Mouse (Mus musculus) right cerebral cortex, adult 2 months (tissue): ENCODE measurements around the gene Upk3bl.
"Not testable (repeated sequence)": the region's sequence is repeated elsewhere in the genome, so short reads cannot be mapped to it uniquely, and the experiment has no call there.

Experiments
- DNase-seq, 2 experiments: peaks; one replicate each; pipeline ENCODE4 v3.0.0; 2021 to 2022; ENCODE audit warnings: low spot score in 2 of 2

Upk3bl gene

DNA sequence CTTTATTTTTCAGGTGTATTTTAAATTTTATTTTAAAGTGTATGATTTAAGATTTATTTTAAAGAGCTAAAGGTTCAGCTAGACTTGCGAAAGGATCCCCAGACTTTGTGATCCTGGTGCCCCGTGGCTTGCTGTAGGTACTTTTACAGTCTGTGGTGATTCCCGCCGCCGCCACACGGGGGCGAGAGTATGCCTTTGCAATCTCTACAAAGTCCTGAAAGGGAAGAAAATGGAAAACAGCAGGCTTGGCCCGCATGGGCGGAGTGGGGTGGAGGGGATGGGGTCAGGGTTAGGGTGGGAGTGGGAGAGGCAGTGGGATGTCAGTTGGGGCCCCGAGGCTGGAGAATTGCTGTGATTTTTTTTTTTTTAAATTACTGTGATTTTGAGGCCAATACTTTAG is 8.3 kb upstream of the Upk3bl start:
- peak; percentile 88 to 89 for DNase-seq

- DNase-seq: not testable (repeated sequence)
These were observed 5.8 kb upstream of the Upk3bl start for GRCm38 (mm10) chr5:136048541-136048940.

- no peak for DNase-seq
These were observed 4.4 kb upstream of the Upk3bl start for GRCm38 (mm10) chr5:136049926-136050325.

- peak in 1 of 2 experiments; percentile 17 for DNase-seq
These were observed 2.8 kb upstream of the Upk3bl start for GRCm38 (mm10) chr5:136051231-136052085.

DNA sequence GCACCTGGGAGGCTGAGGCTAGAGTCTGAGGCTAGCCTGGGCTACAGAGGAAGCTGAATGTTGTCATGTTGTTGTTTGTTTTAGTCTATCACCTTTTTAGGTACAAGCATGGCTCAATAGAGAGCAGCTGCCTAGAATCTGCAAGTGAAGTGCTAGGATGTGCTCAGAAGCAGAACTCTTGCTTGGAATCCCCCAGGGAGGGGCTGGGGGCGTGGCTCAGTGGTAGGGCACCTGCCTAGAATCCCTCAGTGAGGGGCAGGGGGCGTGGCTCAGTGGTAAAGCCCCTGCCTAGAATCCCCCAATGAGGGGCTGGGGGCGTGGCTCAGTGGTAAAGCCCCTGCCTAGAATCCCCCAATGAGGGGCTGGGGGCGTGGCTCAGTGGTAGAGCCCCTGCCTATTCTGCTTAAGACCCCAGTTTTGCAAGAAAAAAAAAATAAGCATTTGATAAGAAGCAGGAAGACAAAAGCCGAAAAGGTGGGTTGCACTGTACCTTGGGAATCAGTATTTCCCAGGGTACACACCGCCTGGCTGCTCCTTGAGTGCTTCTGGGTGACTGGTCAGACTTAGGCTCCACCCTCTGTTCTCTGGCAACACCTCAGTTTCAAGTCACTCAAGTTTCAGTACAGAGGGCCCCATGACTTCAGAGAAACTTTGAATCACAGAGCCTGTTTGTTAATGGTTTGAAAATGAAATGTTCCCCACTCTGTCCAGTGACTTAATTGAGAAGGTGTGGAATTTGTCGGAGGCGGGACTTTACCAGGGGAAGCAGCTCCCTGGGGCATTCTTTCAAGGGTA is 1.2 kb upstream of the Upk3bl start:
- DNase-seq: no peak

DNA sequence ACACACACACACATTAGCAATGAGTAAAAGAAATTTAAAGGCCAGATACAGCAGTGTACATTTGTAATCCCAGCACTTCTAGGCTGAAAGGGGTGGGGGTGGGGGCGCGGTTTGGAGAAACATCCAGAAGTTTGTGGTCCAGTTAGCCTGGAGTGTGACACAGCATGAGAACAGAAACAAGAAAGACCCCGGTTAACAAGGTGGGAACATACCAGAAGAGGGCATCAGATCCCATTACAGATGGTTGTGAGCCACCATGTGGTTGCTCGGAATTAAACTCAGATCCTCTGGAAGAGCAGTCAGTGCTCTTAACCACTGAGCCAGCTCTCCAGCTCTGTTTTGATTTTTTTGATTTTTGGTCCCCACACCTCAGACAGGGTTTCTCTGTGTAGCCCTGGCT is 1.8 kb downstream of the Upk3bl start:
- no peak for DNase-seq

- DNase-seq: no peak
These were observed 2.8 kb downstream of the Upk3bl start for GRCm38 (mm10) chr5:136057085-136057484.

DNA sequence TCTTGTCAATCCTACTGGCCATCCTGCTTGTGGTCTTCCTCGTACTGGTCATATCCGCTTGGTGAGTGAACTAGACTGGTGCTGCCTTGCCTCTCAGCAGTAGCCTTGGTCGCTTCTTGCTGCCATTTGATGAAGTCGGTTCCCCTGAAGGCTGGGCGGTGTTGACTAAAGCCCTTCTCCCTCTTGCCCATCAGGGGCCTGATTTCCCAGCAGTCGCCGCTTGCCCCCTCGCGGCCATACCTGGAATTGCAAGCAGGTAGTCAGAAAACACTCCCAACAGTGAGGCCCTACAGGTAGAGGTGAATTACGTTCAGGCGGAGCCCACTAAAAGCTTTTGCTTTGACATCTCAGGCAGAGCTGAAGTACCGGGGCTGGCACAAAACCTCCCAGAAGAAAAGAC is 7.3 kb downstream of the Upk3bl start:
- DNase-seq: peak; percentile 69 to 75

GRCm38 (mm10) chr5:136063920-136064319 is 9.6 kb downstream of the Upk3bl start:
- no peak for DNase-seq

- not testable (repeated sequence) for DNase-seq
These were observed 12.3 kb downstream of the Upk3bl start for GRCm38 (mm10) chr5:136066404-136067148.

GRCm38 (mm10) chr5:136069411-136069810 is 15.1 kb downstream of the Upk3bl start:
- DNase-seq: no peak

DNA sequence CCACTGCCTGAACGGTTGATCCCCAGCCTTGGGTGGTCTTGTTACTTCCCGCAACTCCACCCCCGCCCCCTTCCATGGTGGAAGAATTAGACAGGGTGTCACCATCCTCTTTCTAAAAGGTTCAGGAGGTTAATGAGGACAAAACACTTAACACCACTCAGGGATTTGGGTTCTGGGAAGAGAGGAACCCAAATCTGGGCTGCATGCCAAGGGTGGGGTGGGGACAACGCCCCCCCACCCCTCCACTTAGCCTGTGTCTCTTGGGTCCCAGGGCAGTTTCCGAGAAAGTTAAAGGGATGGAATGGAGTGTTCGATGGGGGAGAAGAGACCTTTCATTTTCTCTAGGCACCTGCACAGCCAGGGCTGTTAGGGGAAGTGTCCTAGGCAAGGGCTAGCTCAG is 18.8 kb downstream of the Upk3bl start:
- no peak for DNase-seq

DNA sequence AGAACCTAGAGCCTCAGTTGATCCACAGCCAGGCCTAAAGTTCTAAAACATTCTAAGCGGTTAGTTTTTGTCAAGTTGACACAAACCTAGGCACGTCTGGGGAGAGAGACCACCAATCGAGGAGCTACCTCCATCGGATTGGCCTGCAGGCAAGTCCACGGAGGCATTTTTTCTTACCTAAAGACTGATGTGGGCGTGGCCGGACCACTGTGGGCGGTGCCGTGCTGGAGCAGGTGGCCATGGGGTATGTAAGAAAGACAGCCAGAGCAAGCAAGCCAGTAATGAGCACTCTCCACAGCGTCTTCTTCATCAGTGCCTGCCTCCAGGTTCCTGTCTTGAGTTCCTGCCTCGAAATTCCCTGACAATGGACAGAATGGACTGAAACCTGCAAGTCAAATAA is 19.2 kb downstream of the Upk3bl start:
- no peak for DNase-seq

DNA sequence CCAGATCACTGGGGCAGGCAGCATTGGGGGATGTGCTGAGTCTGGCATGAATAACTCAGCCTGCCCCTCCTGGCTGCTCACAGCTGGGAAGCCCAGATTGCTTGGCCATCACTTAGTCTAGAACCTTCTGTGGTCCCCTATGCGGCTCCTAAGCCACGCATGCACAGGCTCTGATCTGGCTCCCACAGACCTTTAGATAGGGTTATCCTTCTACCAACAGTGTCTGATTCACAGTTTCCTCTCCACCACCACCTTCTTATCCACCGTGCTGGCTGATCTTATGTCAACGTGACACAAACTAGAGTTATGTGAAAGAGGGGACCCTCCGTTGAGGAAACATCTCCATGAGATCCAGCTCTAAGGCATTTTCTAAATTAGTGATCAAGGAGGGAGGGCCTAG is 20.8 kb downstream of the Upk3bl start:
- no peak for DNase-seq

DNA sequence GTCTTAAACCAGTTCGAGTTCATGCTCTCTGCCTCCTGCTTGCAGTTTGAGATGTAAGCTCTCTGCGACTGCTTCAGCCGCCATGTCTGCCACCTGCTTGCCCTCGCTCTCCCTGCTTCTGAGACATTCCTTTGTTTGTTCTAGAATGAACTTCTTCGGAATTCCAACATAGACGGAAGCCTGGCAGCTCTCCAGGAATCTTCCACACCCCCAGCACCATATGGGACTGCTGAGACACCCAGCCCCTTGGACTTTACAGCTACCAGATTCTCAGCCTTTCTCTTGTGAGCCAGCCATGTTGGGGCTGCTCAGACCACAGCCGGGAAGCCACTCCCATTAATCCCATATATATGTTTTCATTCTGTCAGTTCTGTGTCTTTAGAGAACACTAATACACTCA is 22.0 kb downstream of the Upk3bl start:
- no peak for DNase-seq

DNA sequence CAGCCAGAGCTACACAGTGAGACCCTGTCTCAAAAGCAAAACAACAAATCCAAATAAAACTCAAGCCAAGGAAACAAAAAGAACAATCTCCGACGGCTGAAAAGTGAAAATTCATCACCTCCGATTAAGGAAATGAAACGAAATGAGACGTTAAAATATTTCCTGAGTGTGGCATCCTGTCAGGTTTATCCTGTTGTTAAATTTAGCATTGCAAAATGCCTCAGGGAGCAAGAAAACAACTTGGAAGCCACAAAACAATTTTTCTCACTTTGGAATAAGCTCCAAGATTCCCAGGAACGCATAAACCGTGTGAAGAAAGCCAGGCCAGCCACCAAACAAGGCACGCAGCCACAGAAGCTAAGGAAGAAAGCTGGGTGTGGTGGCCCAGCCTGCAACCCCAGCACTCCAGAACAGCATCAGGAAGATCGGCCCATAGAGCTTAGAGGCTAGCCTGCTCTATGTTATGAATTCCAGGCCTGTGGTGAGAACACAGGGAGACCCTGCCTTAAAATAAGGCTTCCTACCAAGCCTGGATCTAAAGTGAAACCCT is 22.8 kb downstream of the Upk3bl start:
- no peak for DNase-seq

DNA sequence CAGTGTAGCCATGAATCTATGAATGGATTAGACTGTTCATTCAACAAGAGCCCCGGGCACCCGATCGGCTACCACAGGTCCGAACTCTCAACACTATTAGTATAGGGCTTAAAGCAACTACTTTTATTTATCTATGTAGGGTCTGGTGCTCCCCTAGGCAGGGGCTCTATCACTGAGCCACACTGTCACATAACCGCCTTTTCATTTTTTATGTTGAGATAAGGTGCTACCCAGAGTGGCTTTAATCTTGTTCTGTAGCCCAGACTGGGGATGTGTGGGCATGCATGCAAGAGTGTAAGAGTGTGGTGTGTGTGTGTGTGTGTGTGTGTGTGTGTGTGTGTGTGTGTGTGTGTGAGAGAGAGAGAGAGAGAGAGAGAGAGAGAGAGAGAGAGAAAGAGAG is 23.8 kb downstream of the Upk3bl start:
- no peak for DNase-seq

DNA sequence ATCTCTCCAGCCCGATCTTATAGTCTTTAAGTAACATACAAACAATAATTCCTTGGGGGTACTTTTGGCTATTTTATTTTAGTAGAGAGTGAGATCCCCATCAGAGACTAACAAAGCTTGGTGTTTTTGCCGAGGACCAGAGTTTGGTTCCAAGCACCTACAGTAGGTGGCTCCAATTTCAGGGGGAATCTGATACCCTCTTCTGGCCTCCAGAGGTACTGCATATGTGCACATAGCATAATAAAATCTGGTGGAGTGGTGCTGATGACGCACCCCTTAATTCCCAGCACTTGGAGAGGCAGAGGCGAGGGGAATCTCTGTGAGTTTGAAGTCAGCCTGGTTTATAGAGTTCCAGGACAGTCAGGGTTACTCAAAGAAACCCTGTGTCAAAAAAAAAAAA is 28.1 kb downstream of the Upk3bl start:
- DNase-seq: no peak

- peak; percentile 91 to 94 for DNase-seq
These were observed 29.4 kb downstream of the Upk3bl start, which contains the start of gene Rasa4 for GRCm38 (mm10) chr5:136083669-136084107. Gene Rasa4, plus strand, starts transcription at chr5:136083916.

GRCm38 (mm10) chr5:136084144-136084881 is 30.0 kb downstream of the Upk3bl start:
- no peak for DNase-seq
